Mouse (Mus musculus): ENCODE measurements around the gene Thbs2. TPM values are rescaled to one million over a fixed set of nuclear protein-coding genes. Genes with fewer than 3 reads are reported as not detected.

The Thbs2 gene
- polyA plus RNA-seq (2021; fragmentation: Nextera tagmentation) = 1.4 and 1.7 TPM in 2 replicates
- long read RNA-seq, experiment 1, full-length matches to known transcripts = 1 of 6 reads
- long read RNA-seq, experiment 1, partial matches to known transcripts = 3 of 6 reads
- long read RNA-seq, experiment 1, other reads (novel, unspliced or antisense) = 2 of 6 reads
- long read RNA-seq, experiment 2, full-length matches to known transcripts = 1 of 4 reads
- long read RNA-seq, experiment 2, partial matches to known transcripts = 2 of 4 reads
- long read RNA-seq, experiment 2, other reads (novel, unspliced or antisense) = 1 of 4 reads

DNA sequence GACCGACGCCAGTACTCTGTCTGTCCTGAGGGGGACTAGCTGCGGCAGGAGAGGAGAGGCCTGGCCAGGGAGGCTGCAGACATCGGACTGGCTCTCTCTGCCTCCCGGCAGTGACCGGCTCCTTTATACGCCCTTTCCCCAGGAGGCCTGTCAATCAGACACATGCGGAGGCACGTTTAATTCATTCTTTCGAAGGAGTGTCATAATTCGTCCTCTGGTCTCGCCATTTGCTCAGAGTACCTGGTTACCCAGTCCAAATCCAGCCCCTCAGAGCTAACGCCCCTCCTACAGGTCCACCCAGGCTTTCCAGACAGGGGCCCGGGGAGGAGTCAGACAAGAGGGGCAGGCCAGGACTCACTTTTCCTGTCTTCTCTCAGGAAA lies at the start of gene Thbs2:
Gene Thbs2, minus strand, starts transcription at position 242 of the 381 bp plus-strand sequence.

Other genes with a start within 250 kb of the Thbs2 start
- 10.8 and 11.3 TPM in 2 replicates for gene Wdr27, start 248.9 kb upstream of the Thbs2 start, polyA plus RNA-seq (2021; fragmentation: Nextera tagmentation)
- gene 1600012H06Rik, start 248.9 kb upstream of the Thbs2 start, polyA plus RNA-seq (2021; fragmentation: Nextera tagmentation) = 12.1 and 12.7 TPM in 2 replicates

Measured in left cerebral cortex, adult 6 months (tissue).